Mouse (Mus musculus) midbrain, embryonic 16.5 days (tissue): Measurements from ENCODE around the gene Alkbh7. TPM values are rescaled to one million over a fixed set of nuclear protein-coding genes. Genes with fewer than 3 reads are reported as not detected.

ENCODE experiments used
- ATAC-seq: fragments of 200-750 bp; cut with Nextera tagmentation; 2 replicates; pipeline ENCODE4 v1.8.0; 2017; ENCODE audit warnings: moderate TSS enrichment
- H3K27ac ChIP-seq: fragments of 300-500 bp; sonication (generic); 2 replicates; pipeline ENCODE4 v1.5.1; 2014; ENCODE audit warnings: mild to moderate bottlenecking, low read length, mixed read lengths
- H3K27me3 ChIP-seq: fragments of 300-500 bp; sonication (generic); 2 replicates; pipeline ENCODE4 v1.6.1; 2014; ENCODE audit warnings: low read depth, low read length, mixed read lengths; ENCODE audit not compliant: control insufficient read depth, insufficient read depth
- H3K36me3 ChIP-seq: fragments of 300-500 bp; sonication (generic); 2 replicates; pipeline ENCODE4 v1.6.1; 2014; ENCODE audit warnings: mild to moderate bottlenecking, low read length, moderate library complexity, mixed read lengths; ENCODE audit not compliant: control insufficient read depth, insufficient read depth
- H3K4me1 ChIP-seq: fragments of 300-500 bp; sonication (generic); 2 replicates; pipeline ENCODE4 v1.6.1; 2014; ENCODE audit warnings: mild to moderate bottlenecking, low read length, mixed read lengths; ENCODE audit not compliant: control insufficient read depth, insufficient read depth
- H3K4me2 ChIP-seq: fragments of 300-500 bp; sonication (generic); 2 replicates; pipeline ENCODE4 v1.6.1; 2014; ENCODE audit warnings: mild to moderate bottlenecking, low read length, mixed read lengths
- H3K4me3 ChIP-seq: fragments of 300-500 bp; sonication (generic); 2 replicates; pipeline ENCODE4 v1.5.1; 2014; ENCODE audit warnings: low read depth, mild to moderate bottlenecking, low read length, moderate library complexity, mixed read lengths
- H3K9ac ChIP-seq: fragments of 300-500 bp; sonication (generic); 2 replicates; pipeline ENCODE4 v1.6.1; 2014; ENCODE audit warnings: low read depth, low read length, mixed read lengths
- H3K9me3 ChIP-seq: fragments of 300-500 bp; sonication (generic); replicated peaks from 2 replicates; pipeline ENCODE4 v1.6.1; 2014; ENCODE audit warnings: mild to moderate bottlenecking, low read length, mixed read lengths; ENCODE audit not compliant: control insufficient read depth, poor library complexity, severe bottlenecking
- WGBS: fragments of 180-500 bp; shearing (Covaris S2); extraction: QIAGEN DNeasy Blood & Tissue Kit; methylation state at CpG from one replicate; pipeline ENCODE4 v1.1.7; 2014; 5-methylcytosine and 5-hydroxymethylcytosine counted together
- polyA plus RNA-seq: library from polyadenylated mRNA; unstranded; fragments of >200 nt; fragmentation: Nextera tagmentation; extraction: Ambion mirVana; gene quantifications from 2 replicates; pipeline ENCODE4 v1.2.1, GENCODE M21; 2015

The Alkbh7 gene
- polyA plus RNA-seq, 1 experiment from 2014 or later = 60.7 TPM

DNA sequence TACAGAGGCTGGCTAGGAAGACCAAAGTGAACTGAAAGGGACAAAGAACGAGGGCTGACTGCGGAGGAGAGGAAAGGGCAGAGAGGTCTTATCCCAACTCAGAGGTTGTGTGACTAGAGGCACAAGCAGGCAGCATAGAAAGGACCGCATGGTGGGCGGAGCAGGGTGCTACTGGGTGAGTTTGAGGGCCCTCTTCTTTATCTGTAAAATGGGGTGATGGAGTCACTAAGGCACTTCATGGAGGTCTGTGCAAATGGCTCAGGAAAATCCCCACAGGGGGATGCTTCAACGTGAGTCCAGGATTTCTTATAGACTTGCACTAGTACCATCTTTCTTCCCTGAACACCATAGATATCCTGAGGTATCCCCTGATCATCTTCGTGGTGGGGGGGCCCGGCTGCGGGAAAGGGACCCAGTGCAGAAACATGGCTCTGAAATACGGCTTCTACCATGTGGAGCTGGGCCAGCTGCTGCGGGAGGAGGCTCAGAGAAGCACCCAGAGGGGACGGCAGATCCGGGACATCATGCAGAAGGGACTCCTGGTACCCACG lies 15.2 kb downstream of the Alkbh7 start:
- no peaks in the 10 kb centered on the region for H3K9me3 ChIP-seq
- WGBS = 69% methylated on average over 13 of the region's 13 CpGs
- H3K9ac ChIP-seq = 0 out of 2 replicates have a peak overlapping the region, but pooled peaks have one; percentile 89
- peak overlapping the region; percentile 76 for H3K4me3 ChIP-seq
- H3K27ac ChIP-seq = peak overlapping the region; percentile 99
- ATAC-seq = peak; percentile 2; the same call in 1 of the 2 replicates
- H3K4me1 ChIP-seq = peaks cover 16% of the 10 kb centered on the region
- no peaks in the 10 kb centered on the region for H3K27me3 ChIP-seq
- peaks cover 3% of the 10 kb centered on the region for H3K36me3 ChIP-seq
- peak overlapping the region; percentile 72 for H3K4me2 ChIP-seq

DNA sequence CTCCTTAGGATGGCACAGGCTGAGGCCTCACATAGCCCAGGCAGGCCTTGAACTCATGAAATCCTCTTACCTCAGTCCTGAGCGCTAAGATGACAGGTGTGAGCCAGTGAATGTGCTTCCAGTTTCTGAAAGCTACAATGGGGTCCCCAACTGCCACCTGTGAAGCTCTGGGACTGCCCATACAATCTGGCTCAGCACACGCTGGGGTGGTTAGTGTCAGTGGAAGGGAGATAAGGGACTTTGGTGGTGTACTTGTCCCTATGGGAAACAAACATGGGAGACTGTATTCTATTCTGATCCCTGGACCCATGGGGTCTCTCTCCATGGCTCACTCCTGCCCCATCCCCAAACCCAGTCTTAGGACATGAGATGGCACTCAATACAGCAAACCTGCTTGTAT lies 22.6 kb downstream of the Alkbh7 start:
- Histone ChIP-seq H3K9me3 (no peaks in the 10 kb centered on the region), H3K27ac (no peak overlapping the region), H3K4me2 (no peak overlapping the region), H3K4me3 (no peak overlapping the region), H3K4me1 (no peaks in the 10 kb centered on the region), H3K9ac (no peak overlapping the region), H3K27me3 (no peaks in the 10 kb centered on the region), H3K36me3 (peaks cover 32% of the 10 kb centered on the region)
- no peak for ATAC-seq
- 75% methylated on average over 2 of the region's 2 CpGs for WGBS

DNA sequence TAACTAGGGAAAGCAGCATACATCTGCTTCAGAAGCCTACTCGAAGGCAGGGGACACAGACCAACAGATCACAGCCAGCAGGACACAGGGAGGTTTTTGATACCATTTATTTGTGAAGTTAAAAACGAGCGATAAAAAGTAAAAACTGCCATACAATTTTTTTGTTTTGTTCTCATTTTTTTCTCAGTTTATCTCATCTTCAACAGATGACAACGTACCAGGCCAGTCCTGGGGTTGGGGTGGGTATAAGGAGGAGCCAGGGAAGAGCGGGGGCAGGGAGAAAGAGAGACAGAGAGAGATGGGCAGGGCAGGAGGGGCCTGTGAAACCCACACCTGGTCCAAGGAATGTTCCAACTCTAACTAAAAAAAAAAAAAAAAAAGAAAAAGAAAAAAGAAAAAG lies 23.8 kb downstream of the Alkbh7 start:
- peaks cover 41% of the 10 kb centered on the region for H3K36me3 ChIP-seq

DNA sequence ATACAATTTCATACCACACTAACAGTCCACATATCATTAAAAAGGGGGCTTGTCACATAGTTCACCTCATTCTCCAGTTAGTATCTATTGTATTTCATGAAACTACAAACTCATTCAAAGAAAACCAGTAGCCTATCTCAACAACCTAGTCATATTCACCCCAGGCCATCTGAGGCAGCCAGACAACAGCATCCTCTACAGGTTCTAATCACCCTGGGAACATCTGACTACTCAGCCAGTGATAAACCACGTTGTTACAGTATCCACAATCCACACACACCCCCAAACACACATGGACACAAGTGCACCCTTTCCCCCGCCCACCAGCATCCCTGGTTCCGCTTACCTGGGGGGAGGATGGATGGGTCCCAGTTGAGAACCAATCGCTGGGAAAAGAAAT lies 30.3 kb downstream of the Alkbh7 start:
- Histone ChIP-seq H3K36me3 (peaks cover 38% of the 10 kb centered on the region), H3K9me3 (no peaks in the 10 kb centered on the region), H3K9ac (no peak overlapping the region), H3K4me2 (no peak overlapping the region), H3K27me3 (no peaks in the 10 kb centered on the region), H3K4me1 (peaks cover 14% of the 10 kb centered on the region), H3K4me3 (no peak overlapping the region), H3K27ac (no peak overlapping the region)
- ATAC-seq = no peak
- WGBS = 90% methylated on average over 4 of the region's 4 CpGs

More for the DNA sequence above, 23.8 kb downstream of the Alkbh7 start:
- ATAC-seq = no peak
- Histone ChIP-seq H3K4me1 (no peaks in the 10 kb centered on the region), H3K27ac (no peak overlapping the region), H3K27me3 (no peaks in the 10 kb centered on the region), H3K4me2 (no peak overlapping the region), H3K9ac (no peak overlapping the region), H3K4me3 (no peak overlapping the region), H3K9me3 (no peaks in the 10 kb centered on the region)
- 95% methylated on average over 5 of the region's 5 CpGs for WGBS

DNA sequence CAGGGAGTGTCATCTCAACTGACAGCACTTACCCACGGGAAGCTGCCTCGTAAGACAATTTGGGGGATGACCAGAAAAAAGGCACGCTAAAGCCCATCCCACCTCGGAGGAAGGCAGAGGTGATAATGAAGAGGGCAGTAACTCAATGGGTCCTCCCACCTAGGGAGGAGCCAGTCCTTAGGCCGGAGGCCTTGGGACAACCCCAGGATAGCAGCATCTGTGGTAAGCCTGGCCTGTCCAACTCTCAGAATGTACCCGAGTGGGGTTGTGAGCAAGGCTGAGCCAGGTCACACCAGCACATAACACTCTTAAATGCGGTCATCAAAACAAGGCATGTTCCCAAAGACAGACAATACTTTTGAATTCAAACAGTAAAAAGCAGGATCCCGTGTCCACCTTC lies 32.6 kb downstream of the Alkbh7 start:
- Histone ChIP-seq H3K27me3 (no peaks in the 10 kb centered on the region), H3K36me3 (peaks cover 18% of the 10 kb centered on the region), H3K4me1 (peaks cover 14% of the 10 kb centered on the region), H3K4me3 (peak overlapping the region; percentile 89), H3K4me2 (peak overlapping the region; percentile 87), H3K9me3 (no peaks in the 10 kb centered on the region), H3K27ac (no peak overlapping the region), H3K9ac (0 out of 2 replicates have a peak overlapping the region, but pooled peaks have one; percentile 80)
- ATAC-seq = no peak
- 56% methylated on average over 8 of the region's 8 CpGs for WGBS

DNA sequence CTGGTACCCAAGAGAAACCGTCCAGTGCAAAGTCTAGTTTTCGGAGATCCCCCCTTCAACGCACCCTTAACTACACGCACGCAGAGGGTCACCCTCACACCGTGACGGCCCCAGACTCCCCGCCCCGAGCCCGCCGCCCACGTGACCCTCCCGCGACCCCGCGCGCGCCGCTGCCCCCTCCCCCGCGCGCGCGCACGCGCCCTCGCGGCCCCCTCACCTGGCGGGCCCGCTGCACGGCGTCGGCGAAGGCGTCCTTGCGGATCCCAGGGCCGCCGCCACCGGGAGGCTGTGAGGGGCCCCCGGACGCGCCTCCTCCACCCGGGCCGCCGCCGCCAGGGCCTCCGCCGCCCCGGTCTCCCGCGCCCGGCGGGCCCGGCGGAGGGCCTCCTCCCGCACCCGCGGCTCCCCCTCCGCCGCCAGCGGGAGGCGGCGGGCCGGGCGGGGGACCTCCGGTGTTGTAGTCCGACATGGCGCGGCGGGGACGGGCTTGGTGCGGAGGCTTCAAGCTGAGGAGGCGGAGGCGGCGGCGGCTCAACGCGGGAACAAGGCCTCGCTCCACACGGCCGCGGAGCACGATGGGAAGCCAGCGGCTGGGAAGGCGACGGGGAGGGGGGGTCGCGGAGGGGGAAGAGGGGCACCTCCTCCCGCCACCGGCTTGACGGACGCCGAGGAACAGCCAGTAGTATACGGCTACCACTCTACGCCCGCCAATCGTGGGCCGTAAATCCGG lies 34.0 kb downstream of the Alkbh7 start, which contains the start of gene Khsrp:
TSS of gene Khsrp (minus strand) at position 592 of the 730 bp plus-strand sequence.
- ATAC-seq = no peak
- WGBS = under 1% methylated on average over 70 of the region's 99 CpGs

DNA sequence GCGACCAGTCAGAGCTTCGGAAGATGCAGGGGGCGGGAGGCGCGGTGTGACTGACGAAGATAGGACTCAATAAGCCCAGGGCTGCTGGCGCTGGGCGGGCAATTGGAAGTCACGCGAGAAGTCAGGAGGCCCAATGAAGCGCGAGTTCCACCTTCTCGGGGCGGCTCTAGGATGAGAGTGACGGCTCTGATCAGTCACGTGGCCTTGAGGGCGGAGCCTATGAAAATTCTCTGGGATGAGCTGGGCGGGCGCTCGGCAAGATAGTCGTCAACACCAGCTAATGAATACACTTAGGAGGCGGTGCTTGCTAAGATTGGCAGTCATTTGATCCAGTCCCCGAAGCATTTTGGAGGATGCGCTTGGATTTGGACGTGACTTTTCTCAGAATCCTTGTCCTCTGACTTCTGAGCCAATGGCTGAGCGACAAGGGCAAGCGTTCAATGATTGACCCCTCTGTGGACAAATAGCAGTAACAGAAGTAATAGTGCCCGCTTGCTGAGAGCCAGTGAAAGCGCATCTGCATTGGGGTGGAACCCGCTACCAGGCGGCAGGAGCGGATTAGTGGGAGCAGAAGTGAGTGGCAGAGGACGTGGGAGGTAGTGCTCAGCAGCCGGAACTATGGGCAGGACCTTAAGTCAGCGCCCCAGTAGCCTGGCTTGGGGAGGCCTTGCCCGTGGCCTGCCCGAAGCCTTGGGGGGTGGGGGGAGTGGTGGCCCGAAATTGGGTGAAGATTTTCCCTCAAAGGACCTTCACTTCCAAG lies 34.7 kb downstream of the Alkbh7 start:
- ATAC-seq = peak; percentile 99
- Histone ChIP-seq H3K9ac (peak overlapping the region; percentile 53; the same call in 1 of the 2 replicates), H3K9me3 (no peaks in the 10 kb centered on the region), H3K4me2 (peak overlapping the region; percentile 63), H3K4me1 (peaks cover 14% of the 10 kb centered on the region), H3K27ac (peak overlapping the region; percentile 79), H3K27me3 (no peaks in the 10 kb centered on the region), H3K36me3 (peaks cover 8% of the 10 kb centered on the region; the same call in 1 of the 2 replicates), H3K4me3 (peak overlapping the region; percentile 89)
- under 1% methylated on average over 38 of the region's 38 CpGs for WGBS

More for the DNA sequence above, 34.0 kb downstream of the Alkbh7 start, which contains the start of gene Khsrp:
- Histone ChIP-seq H3K27me3 (no peaks in the 10 kb centered on the region), H3K4me3 (peak within 1 kb of the TSS; percentile 89), H3K27ac (peak within 1 kb of the TSS; percentile 86), H3K9ac (peak within 1 kb of the TSS; percentile 80), H3K9me3 (no peaks in the 10 kb centered on the region), H3K36me3 (peaks cover 9% of the 10 kb centered on the region; the same call in 1 of the 2 replicates), H3K4me2 (peak within 1 kb of the TSS; percentile 87), H3K4me1 (peaks cover 14% of the 10 kb centered on the region)

DNA sequence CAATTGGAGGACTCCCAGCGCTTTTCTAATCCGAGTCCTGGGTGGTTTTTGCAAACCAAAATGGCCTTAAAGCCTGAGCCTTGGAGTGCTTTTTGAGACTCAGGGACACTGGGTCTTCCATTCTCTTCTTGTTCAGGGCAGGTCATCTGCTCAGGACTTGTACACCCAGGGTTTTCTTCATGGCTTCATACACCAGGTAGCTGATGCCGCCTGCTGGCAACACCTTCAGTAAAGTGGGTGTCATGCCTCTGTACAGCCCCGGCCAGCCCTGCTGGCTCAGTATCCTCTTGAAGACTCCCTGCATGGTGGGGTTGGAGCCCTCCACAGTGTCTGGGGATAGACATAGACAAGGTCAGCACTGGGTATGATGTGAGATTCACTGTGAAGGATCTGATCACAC lies 35.7 kb downstream of the Alkbh7 start:
- Histone ChIP-seq H3K27ac (no peak overlapping the region; the same call in 1 of the 2 replicates), H3K27me3 (no peaks in the 10 kb centered on the region), H3K9ac (no peak overlapping the region), H3K9me3 (no peaks in the 10 kb centered on the region), H3K4me3 (no peak overlapping the region), H3K4me2 (no peak overlapping the region), H3K36me3 (peaks cover under 1% of the 10 kb centered on the region; the same call in 1 of the 2 replicates), H3K4me1 (peaks cover 14% of the 10 kb centered on the region)
- 83% methylated on average over 4 of the region's 4 CpGs for WGBS
- ATAC-seq = no peak
